Mouse (Mus musculus): Measurements from ENCODE around the gene Hist1h3b.

GRCm38 (mm10) chr13:23756790-23757189 is 4.7 kb downstream of the Hist1h3b start, which contains the start of gene Hist1h4b:
- TF ChIP-seq CTCF (IDR thresholded peaks at IDR 0.05; ENCODE audit: low read depth), result no peak
- peak; percentile 66; the same call in 1 of the 2 replicates for TF ChIP-seq EP300 (IDR thresholded peaks at IDR 0.05; ENCODE audit: low read depth)
